Mouse (Mus musculus) olfactory bulb, adult 2 months (tissue): ENCODE data around the gene Hadh.

ENCODE experiments used
- CTCF ChIP-seq: fragments of 200-500 bp; IDR thresholded peaks from 2 replicates; pipeline ENCODE4 v1.5.1; 2012; ENCODE audit warnings: low read depth, mild to moderate bottlenecking, low read length, moderate library complexity; ENCODE audit not compliant: insufficient read depth
- POLR2A ChIP-seq: fragments of 200-500 bp; IDR thresholded peaks from 2 replicates; pipeline ENCODE4 v1.6.1; 2012; ENCODE audit warnings: mild to moderate bottlenecking, low read depth, low read length, moderate library complexity; ENCODE audit not compliant: insufficient read depth

- TF ChIP-seq CTCF (no peak), POLR2A (no peak)
These were observed 8.0 kb downstream of the Hadh start for GRCm38 (mm10) chr3:131263766-131264486.
